Mouse (Mus musculus): ENCODE data around the gene Rprd1b. TPM values are rescaled to one million over a fixed set of nuclear protein-coding genes. Genes with fewer than 3 reads are reported as not detected.

The Rprd1b gene
- polyA plus RNA-seq, 1 experiment: 13.6 TPM

DNA sequence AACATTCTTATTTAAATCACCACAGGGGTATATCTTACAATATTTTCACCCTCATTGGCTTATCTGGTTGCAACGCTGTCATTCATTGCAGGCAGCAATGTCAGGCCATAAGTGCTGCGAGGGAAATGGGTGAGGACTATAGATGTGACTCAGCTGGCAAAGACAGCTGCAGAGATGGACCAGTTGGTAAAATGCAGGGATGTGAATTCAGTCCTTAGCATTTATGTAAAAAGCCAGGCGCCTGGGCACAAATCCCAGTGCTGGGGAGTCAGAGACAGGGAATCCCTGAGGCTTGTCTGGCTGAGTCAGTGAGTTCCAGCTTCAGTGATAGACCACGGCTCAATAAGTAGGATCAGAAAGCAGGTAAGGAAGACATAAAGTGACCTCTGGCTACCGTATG lies 73.5 kb downstream of the Rprd1b start:
- TF ChIP-seq CTCF (IDR thresholded peaks at IDR 0.05; ENCODE audit: extremely low read depth, insufficient read depth, insufficient read length, insufficient replicate concordance) (no peak), POLR2A (IDR thresholded peaks at IDR 0.05; ENCODE audit: low read depth, low read length) (no peak)
- Histone ChIP-seq H3K36me3 (ENCODE audit: control insufficient read depth, insufficient read depth, low read length) (no peaks in the 10 kb centered on the region), H3K4me3 (ENCODE audit: extremely low read depth, insufficient read depth, insufficient read length) (no peak overlapping the region), H3K27me3 (ENCODE audit: control insufficient read depth, insufficient read depth, low read length) (no peaks in the 10 kb centered on the region), H3K27ac (ENCODE audit: insufficient read depth, low read length) (no peak overlapping the region), H3K4me1 (ENCODE audit: control insufficient read depth, insufficient read depth, insufficient read length) (no peaks in the 10 kb centered on the region)
- 85% methylated on average over 5 of the region's 5 CpGs for WGBS
- no peak for DNase-seq (ENCODE audit: low read depth in 1 of 2, low spot score in 2 of 2)

DNA sequence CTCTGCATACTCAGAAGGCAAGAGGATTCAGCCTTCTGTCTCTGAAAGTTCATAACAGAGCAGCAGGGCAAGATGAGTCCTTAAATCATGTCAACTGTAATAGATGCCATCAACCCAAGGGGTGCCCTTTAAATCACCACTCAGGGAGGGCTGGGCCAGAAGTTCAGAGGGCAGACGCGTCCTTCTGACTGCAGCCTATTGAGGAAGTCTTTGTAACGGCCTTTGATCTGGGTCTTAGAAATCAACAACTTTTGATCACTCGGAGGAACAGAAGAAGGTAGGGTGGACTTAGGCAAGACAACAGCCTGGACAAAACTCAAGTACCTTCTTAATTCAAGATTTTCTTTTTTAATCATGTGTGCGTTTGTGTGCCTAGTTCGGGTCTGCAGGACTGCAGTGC lies 76.7 kb downstream of the Rprd1b start:
- 89% methylated on average over 6 of the region's 6 CpGs for WGBS
- TF ChIP-seq CTCF (IDR thresholded peaks at IDR 0.05; ENCODE audit: extremely low read depth, insufficient read depth, insufficient read length, insufficient replicate concordance) (no peak), POLR2A (IDR thresholded peaks at IDR 0.05; ENCODE audit: low read depth, low read length) (no peak)
- Histone ChIP-seq H3K4me1 (ENCODE audit: control insufficient read depth, insufficient read depth, insufficient read length) (no peaks in the 10 kb centered on the region), H3K36me3 (ENCODE audit: control insufficient read depth, insufficient read depth, low read length) (no peaks in the 10 kb centered on the region), H3K4me3 (ENCODE audit: extremely low read depth, insufficient read depth, insufficient read length) (no peak overlapping the region), H3K27me3 (ENCODE audit: control insufficient read depth, insufficient read depth, low read length) (no peaks in the 10 kb centered on the region), H3K27ac (ENCODE audit: insufficient read depth, low read length) (no peak overlapping the region)
- DNase-seq (ENCODE audit: low read depth in 1 of 2, low spot score in 2 of 2): no peak

DNA sequence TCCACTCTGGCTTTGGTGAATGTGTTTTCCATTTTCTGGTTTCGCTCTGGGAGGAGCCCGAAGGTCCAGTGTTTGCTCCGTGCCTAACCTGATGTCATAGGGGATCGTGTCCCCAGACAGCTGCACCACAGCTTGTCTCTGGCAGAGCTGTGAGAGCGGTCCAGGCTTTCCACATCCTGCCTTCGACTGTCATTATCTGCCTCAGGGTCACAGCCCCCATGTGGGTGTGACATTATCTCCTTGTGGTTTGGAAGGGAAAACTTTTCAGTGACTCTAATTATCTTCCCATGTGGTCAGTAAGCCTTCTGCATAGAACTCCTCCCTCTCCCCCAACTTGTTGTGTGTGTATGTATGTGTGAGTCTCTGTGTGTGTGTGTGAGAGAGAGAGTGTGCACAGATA lies 77.3 kb downstream of the Rprd1b start:
- TF ChIP-seq POLR2A (IDR thresholded peaks at IDR 0.05; ENCODE audit: low read depth, low read length) (no peak), CTCF (IDR thresholded peaks at IDR 0.05; ENCODE audit: extremely low read depth, insufficient read depth, insufficient read length, insufficient replicate concordance) (no peak)
- H3K27ac ChIP-seq (ENCODE audit: insufficient read depth, low read length): no peak overlapping the region
- no peaks in the 10 kb centered on the region for H3K36me3 ChIP-seq (ENCODE audit: control insufficient read depth, insufficient read depth, low read length)
- H3K4me1 ChIP-seq (ENCODE audit: control insufficient read depth, insufficient read depth, insufficient read length): no peaks in the 10 kb centered on the region
- no peaks in the 10 kb centered on the region for H3K27me3 ChIP-seq (ENCODE audit: control insufficient read depth, insufficient read depth, low read length)
- DNase-seq (ENCODE audit: low read depth in 1 of 2, low spot score in 2 of 2): no peak
- WGBS: 84% methylated on average over 6 of the region's 6 CpGs
- no peak overlapping the region for H3K4me3 ChIP-seq (ENCODE audit: extremely low read depth, insufficient read depth, insufficient read length)

DNA sequence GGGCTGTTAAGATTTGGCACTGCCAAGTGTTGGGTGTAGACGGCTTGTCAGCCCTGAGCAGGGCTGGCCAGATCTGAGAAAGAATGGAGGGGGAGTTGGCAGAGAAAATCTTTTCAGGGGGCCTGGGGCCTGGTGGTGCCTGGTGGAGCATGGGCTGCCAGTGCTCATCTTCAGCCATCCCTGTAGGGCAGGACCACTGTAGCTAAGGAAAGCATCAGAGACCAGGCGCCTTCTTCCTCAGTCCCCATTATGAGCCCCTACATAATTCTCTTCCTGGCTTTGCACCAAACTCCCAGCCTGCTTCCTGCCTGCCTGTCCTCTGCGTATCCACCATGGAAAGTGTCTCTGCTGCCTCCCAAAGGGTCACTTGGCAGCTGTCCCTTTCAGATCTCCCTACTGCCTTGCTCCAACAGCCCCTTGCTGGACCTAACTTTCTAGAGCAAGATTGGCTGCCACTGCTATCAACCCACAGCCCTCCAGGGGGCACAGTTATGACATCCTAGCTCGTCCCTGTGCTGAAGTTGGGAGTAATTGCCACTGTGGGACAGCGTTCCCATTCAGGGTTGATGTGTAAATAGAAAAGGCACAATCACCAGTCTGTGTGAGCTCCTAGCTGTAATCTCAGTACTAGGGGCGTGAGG lies 78.8 kb downstream of the Rprd1b start:
- Histone ChIP-seq H3K27me3 (ENCODE audit: control insufficient read depth, insufficient read depth, low read length) (no peaks in the 10 kb centered on the region), H3K27ac (ENCODE audit: insufficient read depth, low read length) (no peak overlapping the region), H3K4me1 (ENCODE audit: control insufficient read depth, insufficient read depth, insufficient read length) (no peaks in the 10 kb centered on the region), H3K36me3 (ENCODE audit: control insufficient read depth, insufficient read depth, low read length) (no peaks in the 10 kb centered on the region), H3K4me3 (ENCODE audit: extremely low read depth, insufficient read depth, insufficient read length) (no peak overlapping the region)
- 46% methylated on average over 6 of the region's 6 CpGs for WGBS
- no peak for TF ChIP-seq POLR2A (IDR thresholded peaks at IDR 0.05; ENCODE audit: low read depth, low read length)
- TF ChIP-seq CTCF (IDR thresholded peaks at IDR 0.05; ENCODE audit: extremely low read depth, insufficient read depth, insufficient read length, insufficient replicate concordance): peak; percentile 54; the same call in 1 of the 2 replicates
- DNase-seq (ENCODE audit: low read depth in 1 of 2, low spot score in 2 of 2): peak in 1 of 2 experiments; percentile 24

DNA sequence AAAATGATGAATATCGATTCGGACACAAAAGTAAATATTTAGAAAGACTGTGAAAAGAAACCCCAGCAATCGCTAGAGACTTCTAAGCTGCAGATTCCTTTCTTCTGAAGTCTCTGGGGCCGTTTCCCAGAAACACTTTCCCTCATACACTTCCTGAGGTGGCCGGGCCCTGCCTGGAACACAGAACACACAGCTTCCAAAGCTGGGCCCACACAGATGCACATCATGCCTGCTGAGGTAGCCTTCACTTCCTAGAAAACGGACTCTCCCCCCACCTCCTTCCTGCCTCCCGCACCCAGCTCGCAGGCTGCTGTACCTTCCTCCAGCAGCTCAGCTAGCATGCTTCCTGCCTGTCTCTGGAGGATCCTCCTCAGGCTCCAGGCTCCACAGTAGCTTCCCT lies 81.2 kb downstream of the Rprd1b start:
- no peaks in the 10 kb centered on the region for H3K36me3 ChIP-seq (ENCODE audit: control insufficient read depth, insufficient read depth, low read length)
- no peak for TF ChIP-seq CTCF (IDR thresholded peaks at IDR 0.05; ENCODE audit: extremely low read depth, insufficient read depth, insufficient read length, insufficient replicate concordance)
- no peak for TF ChIP-seq POLR2A (IDR thresholded peaks at IDR 0.05; ENCODE audit: low read depth, low read length)
- WGBS: 22% methylated on average over 8 of the region's 8 CpGs
- no peaks in the 10 kb centered on the region for H3K4me1 ChIP-seq (ENCODE audit: control insufficient read depth, insufficient read depth, insufficient read length)
- no peak overlapping the region for H3K4me3 ChIP-seq (ENCODE audit: extremely low read depth, insufficient read depth, insufficient read length)
- no peaks in the 10 kb centered on the region for H3K27me3 ChIP-seq (ENCODE audit: control insufficient read depth, insufficient read depth, low read length)
- H3K27ac ChIP-seq (ENCODE audit: insufficient read depth, low read length): no peak overlapping the region
- DNase-seq (ENCODE audit: low read depth in 1 of 2, low spot score in 2 of 2): no peak

DNA sequence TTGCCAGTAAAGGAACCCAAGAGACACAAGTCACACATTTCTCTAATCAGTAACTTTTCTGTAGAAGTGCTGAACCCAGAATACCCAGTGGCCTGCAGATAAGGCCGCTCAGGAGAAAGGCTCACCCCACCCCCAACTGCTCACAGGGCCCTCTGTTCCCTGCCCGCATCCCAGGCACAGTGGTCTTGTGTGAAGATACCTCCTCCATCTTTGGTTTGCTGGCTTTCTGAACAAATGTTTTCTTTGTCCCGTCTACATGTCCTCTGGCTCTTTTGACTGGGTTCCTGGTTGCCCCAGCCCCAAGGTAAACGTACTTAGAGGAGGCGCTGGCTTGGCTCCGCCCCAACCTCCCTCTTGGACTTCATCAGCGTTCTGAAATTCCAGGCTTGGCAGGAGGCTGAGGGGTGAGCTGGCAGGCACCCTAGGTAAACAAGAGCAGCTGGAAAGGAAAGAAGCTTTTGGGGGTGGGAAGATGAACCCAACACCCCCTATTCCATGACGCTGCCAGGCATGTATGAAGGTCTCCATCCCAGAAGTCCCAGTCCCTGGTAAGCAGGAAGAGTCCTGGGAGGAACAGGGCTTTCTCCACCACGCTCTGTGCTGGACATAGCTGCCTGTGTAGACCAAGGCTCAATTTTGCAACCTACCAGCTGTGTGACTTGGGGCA lies 85.4 kb downstream of the Rprd1b start:
- peaks cover 2% of the 10 kb centered on the region; the same call in 1 of the 2 replicates for H3K4me1 ChIP-seq (ENCODE audit: control insufficient read depth, insufficient read depth, insufficient read length)
- H3K36me3 ChIP-seq (ENCODE audit: control insufficient read depth, insufficient read depth, low read length): no peaks in the 10 kb centered on the region
- no peak overlapping the region for H3K4me3 ChIP-seq (ENCODE audit: extremely low read depth, insufficient read depth, insufficient read length)
- H3K27ac ChIP-seq (ENCODE audit: insufficient read depth, low read length): no peak overlapping the region
- TF ChIP-seq POLR2A (IDR thresholded peaks at IDR 0.05; ENCODE audit: low read depth, low read length) (no peak), CTCF (IDR thresholded peaks at IDR 0.05; ENCODE audit: extremely low read depth, insufficient read depth, insufficient read length, insufficient replicate concordance) (no peak)
- 82% methylated on average over 9 of the region's 9 CpGs for WGBS
- no peak for DNase-seq (ENCODE audit: low read depth in 1 of 2, low spot score in 2 of 2)
- H3K27me3 ChIP-seq (ENCODE audit: control insufficient read depth, insufficient read depth, low read length): no peaks in the 10 kb centered on the region

DNA sequence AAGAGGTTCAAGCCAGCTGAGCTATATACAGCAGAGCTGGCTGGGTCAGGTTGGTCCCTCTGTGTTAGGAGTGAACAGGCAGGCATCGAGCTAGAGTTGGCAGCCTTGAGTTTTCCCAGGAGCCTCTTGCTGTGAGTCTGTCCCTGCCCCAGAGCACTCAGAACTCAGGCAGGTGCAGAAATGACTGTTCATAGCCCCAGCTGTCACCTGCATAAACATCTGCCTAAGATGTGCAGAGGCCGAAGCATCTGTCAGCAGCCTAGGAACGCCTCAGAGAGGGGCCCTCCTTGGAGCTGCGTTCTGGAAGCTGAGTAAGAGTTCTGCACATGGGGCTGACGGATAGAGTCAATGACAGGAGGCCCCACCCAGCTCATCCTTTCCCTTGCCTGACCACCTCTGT lies 86.6 kb downstream of the Rprd1b start:
- 50% methylated on average over 5 of the region's 5 CpGs for WGBS
- no peak overlapping the region for H3K27ac ChIP-seq (ENCODE audit: insufficient read depth, low read length)
- H3K27me3 ChIP-seq (ENCODE audit: control insufficient read depth, insufficient read depth, low read length): no peaks in the 10 kb centered on the region
- no peaks in the 10 kb centered on the region for H3K36me3 ChIP-seq (ENCODE audit: control insufficient read depth, insufficient read depth, low read length)
- H3K4me3 ChIP-seq (ENCODE audit: extremely low read depth, insufficient read depth, insufficient read length): no peak overlapping the region
- no peak for DNase-seq (ENCODE audit: low read depth in 1 of 2, low spot score in 2 of 2)
- TF ChIP-seq POLR2A (IDR thresholded peaks at IDR 0.05; ENCODE audit: low read depth, low read length) (no peak), CTCF (IDR thresholded peaks at IDR 0.05; ENCODE audit: extremely low read depth, insufficient read depth, insufficient read length, insufficient replicate concordance) (no peak)
- peaks cover 2% of the 10 kb centered on the region; the same call in 1 of the 2 replicates for H3K4me1 ChIP-seq (ENCODE audit: control insufficient read depth, insufficient read depth, insufficient read length)

Measured in spleen, adult 2 months (tissue).